Mouse (Mus musculus) left cerebral cortex, postnatal 14 days (tissue): ENCODE data around the gene Zfp472. TPM values are rescaled to one million over a fixed set of nuclear protein-coding genes. Genes with fewer than 3 reads are reported as not detected.
"Not testable (repeated sequence)": the region's sequence is repeated elsewhere in the genome, so short reads cannot be mapped to it uniquely, and the experiment has no call there.

Experiments
- DNase-seq, 2 experiments: peaks; one replicate each; pipeline ENCODE4 v3.0.0; 2021 to 2022; ENCODE audit warnings: low spot score in 2 of 2, mixed read lengths in 1 of 2
- intact Hi-C: fragments of 180-260 bp; cut with DNase I; formaldehyde crosslinking; loops from one replicate; pipeline ENCODE4 v1.15.1; 2025
- total RNA-seq, 2 experiments: library from RNA; stranded (reverse); gene quantifications; 2 replicates each; pipeline ENCODE4 v1.2.3; 2021

Zfp472 gene
- total RNA-seq, 2 experiments from 2014 or later, result 3.1 to 3.4 TPM

GRCm38 (mm10) chr17:32992699-32993474, 27.3 kb downstream of the Zfp472 start, which contains the start of gene Zfp952:
Zfp952 (plus strand) TSS chr17:32993129.
- intact Hi-C loops, result no loop called here

GRCm38 (mm10) chr17:32998492-32998891, 32.9 kb downstream of the Zfp472 start:
- no peak for DNase-seq
- intact Hi-C loops, result no loop called here

More at GRCm38 (mm10) chr17:32992699-32993474, 27.3 kb downstream of the Zfp472 start, which contains the start of gene Zfp952:
- DNase-seq, result peak; percentile 92 to 95

- no peak for DNase-seq
- intact Hi-C loops, result no loop called here
Observed at GRCm38 (mm10) chr17:33008337-33008736, 42.7 kb downstream of the Zfp472 start.

- DNase-seq, intact Hi-C loops: not testable (repeated sequence)
Observed at GRCm38 (mm10) chr17:33020434-33020833, 54.8 kb downstream of the Zfp472 start.

Other genes starting within 250 kb of the Zfp472 start
- gene Zfp871, start 177.5 kb upstream of the Zfp472 start, total RNA-seq, result 10 to 100 TPM; 74.4 to 87.0 TPM
- gene Zfp811, start 155.9 kb upstream of the Zfp472 start, total RNA-seq, result 1 to 10 TPM; 8.0 to 8.5 TPM
- 10 to 100 TPM; 21.5 to 22.4 TPM for gene Zfp799, start 135.6 kb upstream of the Zfp472 start, total RNA-seq
- 1 to 10 TPM; 8.0 to 8.3 TPM for gene Zfp870, start 74.2 kb upstream of the Zfp472 start, total RNA-seq
- gene Cyp4f14, start 48.5 kb upstream of the Zfp472 start, total RNA-seq, result 1 to 10 TPM; 3.3 to 3.4 TPM
- gene Cyp4f13, start 18.4 kb upstream of the Zfp472 start, total RNA-seq, result 10 to 100 TPM; 13.3 to 15.1 TPM
- 10 to 100 TPM; 13.6 to 14.6 TPM for gene Zfp952, start 27.3 kb downstream of the Zfp472 start, total RNA-seq
- 10 to 100 TPM; 15.8 to 17.6 TPM for gene Zfp763, start 67.6 kb downstream of the Zfp472 start, total RNA-seq
- not detected for gene 4921501E09Rik, start 102.2 kb downstream of the Zfp472 start, total RNA-seq
- gene Zfp563, start 123.5 kb downstream of the Zfp472 start, total RNA-seq, result 10 to 100 TPM; 15.6 to 16.5 TPM
- gene Morc2b, start 173.9 kb downstream of the Zfp472 start, total RNA-seq, result 1 to 10 TPM; 1.5 to 1.6 TPM
- gene Olfr55, start 202.6 kb downstream of the Zfp472 start, total RNA-seq, result not detected
- gene Olfr239, start 225.5 kb downstream of the Zfp472 start, total RNA-seq, result not detected